Mouse (Mus musculus): ENCODE data around the gene Tada2b. TPM values are rescaled to one million over a fixed set of nuclear protein-coding genes. Genes with fewer than 3 reads are reported as not detected.

Tada2b gene
- polyA plus RNA-seq, 1 experiment from 2014 or later = 1.9 TPM

- no peak for ATAC-seq
- Histone ChIP-seq H3K9me3 (no peaks in the 10 kb centered on the region), H3K27me3 (replicated peaks) (no peaks in the 10 kb centered on the region), H3K4me2 (replicated peaks) (no peak overlapping the region), H3K36me3 (no peaks in the 10 kb centered on the region), H3K27ac (no peak overlapping the region), H3K4me1 (replicated peaks) (no peaks in the 10 kb centered on the region), H3K4me3 (replicated peaks) (no peak overlapping the region), H3K9ac (no peak overlapping the region)
- 75% methylated on average over 9 of the region's 9 CpGs for WGBS
Measured at GRCm38 (mm10) chr5:36434398-36434967, 49.6 kb downstream of the Tada2b start.

- H3K4me2 ChIP-seq (replicated peaks) = no peak overlapping the region
- H3K4me1 ChIP-seq (replicated peaks) = peaks cover 8% of the 10 kb centered on the region; the same call in 1 of the 2 replicates
- 51% methylated on average over 2 of the region's 2 CpGs for WGBS
- no peak overlapping the region for H3K4me3 ChIP-seq (replicated peaks)
- no peak overlapping the region for H3K27ac ChIP-seq
- H3K36me3 ChIP-seq = no peaks in the 10 kb centered on the region
- H3K9ac ChIP-seq = no peak overlapping the region
- no peak for ATAC-seq
- no peaks in the 10 kb centered on the region for H3K27me3 ChIP-seq (replicated peaks)
- H3K9me3 ChIP-seq = no peaks in the 10 kb centered on the region
Measured at GRCm38 (mm10) chr5:36431711-36432110, 52.4 kb downstream of the Tada2b start.

- H3K36me3 ChIP-seq = no peaks in the 10 kb centered on the region
- 76% methylated on average over 3 of the region's 3 CpGs for WGBS
- H3K4me3 ChIP-seq (replicated peaks) = no peak overlapping the region
- no peak overlapping the region for H3K4me2 ChIP-seq (replicated peaks)
- no peaks in the 10 kb centered on the region for H3K9me3 ChIP-seq
- no peak overlapping the region for H3K9ac ChIP-seq
- no peaks in the 10 kb centered on the region for H3K27me3 ChIP-seq (replicated peaks)
- peaks cover 8% of the 10 kb centered on the region; the same call in 1 of the 2 replicates for H3K4me1 ChIP-seq (replicated peaks)
- no peak for ATAC-seq
- H3K27ac ChIP-seq = no peak overlapping the region
Measured at GRCm38 (mm10) chr5:36429551-36429950, 54.5 kb downstream of the Tada2b start.

GRCm38 (mm10) chr5:36427831-36428230, 56.3 kb downstream of the Tada2b start:
- Histone ChIP-seq H3K4me1 (replicated peaks) (peaks cover 8% of the 10 kb centered on the region; the same call in 1 of the 2 replicates), H3K27ac (no peak overlapping the region), H3K9ac (no peak overlapping the region), H3K4me2 (replicated peaks) (no peak overlapping the region), H3K27me3 (replicated peaks) (no peaks in the 10 kb centered on the region), H3K4me3 (replicated peaks) (no peak overlapping the region), H3K36me3 (no peaks in the 10 kb centered on the region), H3K9me3 (no peaks in the 10 kb centered on the region)
- 16% methylated on average over 11 of the region's 11 CpGs for whole genome bisulfite sequencing
- no peak for ATAC-seq

- Histone ChIP-seq H3K27ac (no peak overlapping the region), H3K4me2 (replicated peaks) (no peak overlapping the region), H3K9ac (no peak overlapping the region), H3K36me3 (no peaks in the 10 kb centered on the region), H3K4me1 (replicated peaks) (peaks cover 8% of the 10 kb centered on the region; the same call in 1 of the 2 replicates), H3K4me3 (replicated peaks) (no peak overlapping the region), H3K27me3 (replicated peaks) (no peaks in the 10 kb centered on the region), H3K9me3 (no peaks in the 10 kb centered on the region)
- ATAC-seq = no peak
- WGBS = 62% methylated on average over 5 of the region's 5 CpGs
Measured at GRCm38 (mm10) chr5:36426404-36426803, 57.7 kb downstream of the Tada2b start.

GRCm38 (mm10) chr5:36424676-36425075, 59.4 kb downstream of the Tada2b start:
- Histone ChIP-seq H3K4me2 (replicated peaks) (no peak overlapping the region), H3K9me3 (no peaks in the 10 kb centered on the region), H3K9ac (no peak overlapping the region), H3K27me3 (replicated peaks) (no peaks in the 10 kb centered on the region), H3K27ac (no peak overlapping the region), H3K4me3 (replicated peaks) (no peak overlapping the region), H3K36me3 (no peaks in the 10 kb centered on the region), H3K4me1 (replicated peaks) (peaks cover 8% of the 10 kb centered on the region; the same call in 1 of the 2 replicates)
- no peak for ATAC-seq

Other genes starting within 250 kb of the Tada2b start
- 9.6 and 10.8 TPM in 2 replicates for gene Sorcs2, start 86.1 kb downstream of the Tada2b start, polyA plus RNA-seq (2015; fragmentation: Nextera tagmentation; extraction: Ambion mirVana)
- 71.7 and 72.7 TPM in 2 replicates for gene Grpel1, start 19.3 kb downstream of the Tada2b start, polyA plus RNA-seq (2015; fragmentation: Nextera tagmentation; extraction: Ambion mirVana)
- 0.19 and 0.33 TPM in 2 replicates for gene Ccdc96, start 303 bp upstream of the Tada2b start, polyA plus RNA-seq (2015; fragmentation: Nextera tagmentation; extraction: Ambion mirVana)
- 30.0 and 30.3 TPM in 2 replicates for gene Tbc1d14, start 109.0 kb upstream of the Tada2b start, polyA plus RNA-seq (2015; fragmentation: Nextera tagmentation; extraction: Ambion mirVana)
- 15.6 and 16.7 TPM in 2 replicates for gene D5Ertd579e, start 211.7 kb upstream of the Tada2b start, polyA plus RNA-seq (2015; fragmentation: Nextera tagmentation; extraction: Ambion mirVana)